Mouse (Mus musculus): ENCODE data around the gene Napsa.

Gene Napsa

DNA sequence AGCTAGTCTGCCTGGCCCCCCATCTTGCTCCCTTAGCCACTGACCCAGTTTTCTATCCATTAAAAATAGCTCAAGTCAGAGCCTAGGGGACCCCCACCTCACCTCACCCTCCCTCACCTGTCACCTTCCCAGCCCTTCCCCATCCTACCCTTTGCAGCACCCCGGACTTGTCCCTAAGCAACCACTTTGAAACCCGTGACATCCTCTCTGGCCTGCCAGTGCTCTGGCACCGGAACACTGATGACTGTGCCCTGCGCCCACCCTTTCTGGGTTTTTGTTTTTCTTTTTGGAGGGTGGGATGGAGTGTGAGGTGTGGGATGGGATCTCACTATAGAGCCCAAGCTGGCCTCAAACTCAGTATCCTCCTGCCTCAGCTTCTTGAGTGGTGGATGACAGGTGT, 25.5 kb downstream of the Napsa start:
- no peak for DNase-seq

DNA sequence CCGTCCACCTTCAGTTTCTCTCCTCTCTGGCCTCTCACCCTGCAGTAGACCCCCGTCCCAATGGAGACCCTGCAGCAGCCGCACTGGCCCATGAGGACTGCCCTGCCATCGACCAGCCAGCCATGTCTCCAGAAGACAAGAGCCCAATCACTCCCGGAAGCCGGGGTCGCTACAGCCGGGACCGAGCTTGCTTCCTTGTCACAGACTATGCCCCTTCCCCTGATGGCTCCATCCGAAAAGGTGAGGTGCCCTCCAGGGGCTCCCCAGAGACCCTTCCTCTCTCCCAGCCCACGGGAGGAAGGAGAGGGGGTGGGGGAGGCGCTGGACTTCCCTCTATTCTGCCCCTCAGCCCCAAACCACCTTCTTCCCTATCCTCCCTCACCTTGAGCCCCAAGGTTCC, 26.2 kb downstream of the Napsa start:
- no peak for DNase-seq

DNA sequence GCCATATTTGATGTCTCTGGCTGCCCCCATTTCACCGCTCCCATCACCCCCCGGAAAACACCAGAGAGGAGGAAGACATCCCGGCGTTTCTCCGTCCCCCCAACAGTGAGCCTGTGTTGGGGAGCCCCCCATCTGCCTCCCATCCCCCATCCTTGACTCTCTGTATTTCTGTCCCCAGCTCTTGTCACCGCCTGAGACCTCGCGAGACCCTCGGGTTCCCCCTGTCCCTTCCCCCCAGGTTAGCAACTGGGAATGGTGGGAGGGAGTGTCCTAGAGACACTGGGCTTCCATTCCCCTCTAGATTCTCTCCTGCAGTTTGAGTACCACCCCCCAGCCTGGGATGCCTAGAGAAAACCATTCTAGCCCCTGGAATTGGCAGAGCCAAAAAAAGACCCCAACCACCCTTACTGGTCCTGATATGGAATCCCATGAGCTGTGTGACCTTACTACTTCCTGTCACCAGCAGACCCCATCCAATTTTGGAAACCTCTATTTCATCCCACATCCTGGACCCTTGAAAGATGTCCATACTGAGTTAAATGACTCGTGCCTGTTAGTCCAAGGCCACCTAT, 28.6 kb downstream of the Napsa start:
- no peak for DNase-seq

DNA sequence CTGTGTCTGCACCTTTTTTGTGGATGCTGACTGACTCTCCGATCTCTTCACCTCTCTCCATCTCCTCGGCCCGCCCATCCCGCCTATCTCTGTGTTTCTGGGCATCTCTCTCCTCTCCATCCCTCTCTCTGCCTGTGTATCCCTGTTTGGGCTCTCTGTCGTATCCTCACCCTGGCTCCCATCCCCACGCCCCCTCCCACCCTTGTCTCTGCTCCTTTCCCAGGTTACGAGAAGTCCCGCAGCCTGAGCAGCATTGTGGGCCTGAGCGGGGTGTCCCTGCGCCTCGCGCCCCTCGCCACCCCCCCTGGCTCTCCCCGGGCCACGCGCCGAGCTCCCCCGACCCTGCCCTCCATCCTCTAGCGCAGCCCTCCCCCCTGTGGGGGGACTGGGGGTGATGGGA, 29.5 kb downstream of the Napsa start:
- DNase-seq: no peak

DNA sequence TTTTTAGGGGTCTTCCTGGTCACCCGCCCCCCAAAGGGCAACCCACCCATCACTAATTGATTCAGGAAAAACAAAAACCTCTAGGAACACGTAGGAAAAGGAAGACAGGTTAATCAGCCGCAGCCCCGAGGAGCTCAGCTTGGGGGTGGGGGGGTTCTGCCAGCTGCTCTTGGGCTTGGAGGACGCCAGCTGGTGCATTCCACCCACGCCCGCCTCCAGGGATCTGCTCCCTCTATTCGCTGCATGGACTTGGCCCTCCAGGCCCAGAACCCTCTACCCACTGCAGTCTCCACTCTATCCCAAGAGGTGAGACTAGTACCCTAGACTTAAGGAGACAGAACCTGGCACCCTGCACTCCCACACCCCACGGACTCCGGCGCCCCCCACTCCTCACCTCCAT, 30.3 kb downstream of the Napsa start:
- no peak for DNase-seq

DNA sequence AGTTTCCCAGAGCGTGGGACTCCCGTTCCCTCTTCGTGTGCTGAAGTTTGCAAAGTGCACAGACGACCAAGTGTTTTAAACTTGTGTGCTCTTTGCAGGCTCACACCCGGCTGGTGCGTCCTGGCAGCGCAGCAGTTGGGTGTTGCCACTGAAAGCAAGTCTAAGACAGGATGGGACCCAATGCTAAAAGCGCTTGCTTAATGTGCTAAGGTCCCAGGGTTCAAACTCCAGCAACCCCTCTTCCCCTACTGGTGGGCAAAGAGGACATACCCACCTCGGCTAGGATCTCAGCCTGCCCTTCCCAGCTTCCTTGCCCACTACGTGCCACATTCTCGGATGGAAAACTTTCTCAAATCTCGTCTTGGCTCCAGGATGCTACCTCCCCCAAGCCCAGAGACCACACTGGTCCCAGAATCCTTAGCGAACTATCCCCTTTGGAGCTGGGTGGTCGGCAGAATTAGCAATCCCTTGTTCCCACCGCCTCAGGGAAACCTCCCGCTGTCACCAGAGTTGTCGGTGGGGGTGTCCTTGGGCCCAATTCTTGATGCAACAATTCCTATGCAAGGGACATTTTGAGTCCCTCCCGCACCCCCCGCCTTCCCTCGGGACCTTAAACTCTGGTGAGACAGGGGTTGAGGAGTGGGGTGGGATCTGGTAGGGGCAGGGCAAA, 31.1 kb downstream of the Napsa start:
- no peak for DNase-seq

DNA sequence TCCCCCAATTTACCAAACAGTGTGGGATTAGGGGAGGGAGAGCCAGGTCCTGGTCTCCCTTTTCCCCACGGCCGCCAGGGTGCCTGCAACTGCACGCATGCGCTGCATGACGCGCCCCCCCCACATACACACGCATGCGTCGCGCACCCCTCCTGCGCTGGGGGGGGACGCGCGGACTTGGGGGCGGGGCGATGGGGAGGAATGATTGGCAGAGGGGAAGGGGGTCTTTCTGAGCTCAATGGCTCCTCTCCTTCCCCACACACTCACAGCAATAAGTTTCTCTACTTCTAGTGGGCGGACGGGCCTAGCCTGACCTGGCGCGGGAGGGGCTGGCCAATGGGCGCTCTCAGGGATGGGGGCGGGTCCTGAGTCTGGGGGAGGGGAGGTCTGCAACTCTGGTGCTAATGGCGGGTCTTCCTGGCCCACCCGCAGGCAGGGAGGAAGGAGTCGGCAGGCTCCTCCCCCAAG, 32.0 kb downstream of the Napsa start:
- DNase-seq: peak in 1 of 2 experiments; percentile 20

DNA sequence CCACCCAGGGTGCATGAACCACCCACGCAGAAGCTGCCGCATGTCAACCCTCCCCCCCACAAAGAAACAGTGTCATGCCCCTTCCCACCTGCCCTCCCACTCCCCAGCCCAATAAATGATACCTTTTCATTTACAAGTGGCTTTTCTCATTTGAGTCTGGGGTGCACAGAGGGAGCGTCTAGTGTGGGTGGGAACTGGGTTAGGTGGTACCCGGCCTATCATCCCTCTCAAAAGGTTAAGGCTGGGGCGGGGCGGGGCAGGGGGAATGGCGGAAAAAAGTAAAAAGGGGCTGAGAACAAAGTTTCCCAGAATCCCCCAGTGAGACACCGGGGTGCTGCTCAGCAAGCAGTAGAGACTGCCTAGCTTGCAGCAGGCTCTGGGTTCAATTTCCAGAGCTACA, 32.4 kb downstream of the Napsa start:
- no peak for DNase-seq

DNA sequence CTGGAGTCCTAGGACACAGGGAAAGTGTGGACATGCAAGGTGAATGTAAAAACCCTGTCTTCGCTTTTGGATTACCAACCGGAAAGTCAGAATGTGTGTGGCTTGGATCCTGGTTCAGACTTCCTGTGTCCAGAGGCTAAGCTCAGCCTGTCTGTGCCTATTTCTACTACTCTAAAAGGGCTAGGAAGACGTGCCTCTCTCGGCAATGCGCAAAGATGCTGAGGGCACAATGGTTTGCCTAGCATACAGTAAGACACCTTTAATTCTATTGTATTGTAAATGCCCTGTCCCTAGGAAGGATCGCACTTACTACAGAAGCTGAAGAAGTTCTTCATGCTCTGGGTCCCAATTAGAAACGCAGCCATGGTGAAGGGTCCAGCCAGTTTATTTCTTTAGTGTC, 33.3 kb downstream of the Napsa start:
- DNase-seq: no peak

DNA sequence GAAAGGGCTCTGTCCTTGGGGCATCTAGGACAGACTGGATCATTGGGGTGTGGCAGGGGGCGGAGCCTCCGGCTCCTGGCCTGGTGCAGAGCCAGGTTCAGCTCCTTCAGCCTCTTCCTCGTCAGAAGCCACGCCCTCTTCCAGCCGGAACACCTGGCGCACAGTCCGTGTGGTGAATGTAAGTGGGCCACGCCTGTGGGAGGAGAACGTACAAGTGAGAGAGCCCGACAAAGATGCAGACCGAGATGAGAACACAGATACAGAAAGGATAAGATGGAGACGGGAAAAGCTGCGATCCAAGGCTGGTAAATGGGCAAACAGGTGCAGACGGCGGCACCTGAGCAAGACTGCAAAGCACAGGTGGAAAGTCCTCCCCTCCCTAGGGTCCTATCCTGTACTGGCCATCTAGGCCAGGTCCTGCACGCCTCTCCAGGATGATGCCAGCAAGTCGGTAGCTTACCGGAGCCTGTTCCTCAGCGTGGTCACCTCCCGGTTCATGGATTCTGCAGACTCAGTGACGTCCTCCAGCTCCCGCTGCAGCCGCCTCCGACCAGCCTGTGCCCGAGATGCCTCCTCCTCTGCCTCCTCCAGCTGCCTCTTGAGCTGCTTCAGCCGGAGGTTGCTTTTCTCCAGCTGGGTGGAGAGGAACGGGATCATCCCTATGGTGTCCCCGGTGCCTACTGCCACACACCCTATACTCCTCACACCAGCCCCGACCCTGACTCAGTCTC, 34.2 kb downstream of the Napsa start:
- peak; percentile 85 to 89 for DNase-seq

DNA sequence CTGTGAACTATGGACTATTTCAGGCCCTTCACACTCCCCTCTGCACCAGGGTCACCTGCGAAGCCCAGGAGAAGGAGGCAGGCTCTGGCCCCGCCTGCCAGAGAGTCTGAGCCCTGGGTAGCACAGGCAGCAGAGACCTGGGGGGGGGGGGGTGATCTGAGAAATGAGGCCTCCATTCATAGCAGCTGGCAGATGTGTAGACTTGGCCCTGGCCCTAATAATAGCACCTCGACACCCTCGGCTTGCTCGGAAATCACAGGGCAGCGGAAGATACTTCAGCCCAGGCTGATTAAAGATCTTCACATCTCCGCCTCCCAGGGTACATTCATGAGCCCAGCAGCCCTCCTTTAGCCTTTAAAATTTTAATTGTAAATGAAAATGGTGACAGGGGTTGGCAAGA, 40.0 kb downstream of the Napsa start:
- DNase-seq: no peak

DNA sequence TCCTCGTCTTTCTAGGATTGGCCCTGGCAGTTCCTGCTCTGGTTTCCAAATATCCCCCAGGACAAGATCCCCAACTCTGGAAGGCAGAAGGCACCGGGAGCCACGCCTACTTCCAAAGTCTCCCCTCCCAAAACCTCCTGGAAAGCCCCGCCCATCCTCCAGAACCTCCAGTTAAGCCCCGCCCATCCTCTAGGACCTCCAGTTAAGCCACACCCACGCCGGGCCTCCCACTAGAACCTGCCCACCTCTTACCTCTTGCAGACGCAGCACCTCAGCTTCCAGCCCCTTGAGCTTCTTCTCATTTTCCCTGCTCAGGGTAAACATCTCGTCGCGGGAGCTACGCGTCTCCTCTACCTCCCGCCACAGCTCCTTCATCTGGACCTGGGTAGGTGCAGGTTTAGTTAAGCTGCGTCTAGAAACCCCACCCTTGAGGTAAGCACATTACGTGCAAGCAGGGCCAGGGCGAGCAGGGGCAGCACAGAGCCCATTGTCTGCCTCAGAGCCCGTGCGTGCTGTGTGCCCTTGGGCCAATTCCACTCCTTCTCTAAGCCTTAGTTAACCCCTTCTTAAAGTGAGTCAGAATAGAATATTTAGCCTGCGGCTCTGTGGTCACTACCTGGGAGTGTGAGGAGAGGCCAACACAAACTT, 42.0 kb downstream of the Napsa start:
- peak; percentile 58 to 67 for DNase-seq

DNA sequence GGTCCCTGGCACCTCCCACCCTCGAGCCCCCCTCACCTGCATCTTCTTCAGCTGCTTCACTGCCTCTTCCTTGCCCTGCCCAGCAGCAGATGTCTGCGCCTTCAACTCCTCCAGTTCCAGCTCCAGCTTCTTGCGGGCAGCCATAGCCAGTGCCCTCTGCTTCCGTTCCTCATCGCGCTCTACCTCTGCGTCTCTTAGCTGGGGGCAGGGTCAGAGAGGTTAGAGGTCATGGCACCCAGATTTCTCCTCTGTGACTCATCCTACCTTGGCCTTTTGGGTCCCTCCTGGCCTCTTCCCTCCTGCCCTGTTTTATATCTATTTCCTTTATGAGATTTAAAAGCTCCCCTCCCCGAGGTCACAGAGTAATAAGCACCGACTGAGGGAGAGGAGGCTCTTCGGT, 43.1 kb downstream of the Napsa start:
- DNase-seq: no peak

DNA sequence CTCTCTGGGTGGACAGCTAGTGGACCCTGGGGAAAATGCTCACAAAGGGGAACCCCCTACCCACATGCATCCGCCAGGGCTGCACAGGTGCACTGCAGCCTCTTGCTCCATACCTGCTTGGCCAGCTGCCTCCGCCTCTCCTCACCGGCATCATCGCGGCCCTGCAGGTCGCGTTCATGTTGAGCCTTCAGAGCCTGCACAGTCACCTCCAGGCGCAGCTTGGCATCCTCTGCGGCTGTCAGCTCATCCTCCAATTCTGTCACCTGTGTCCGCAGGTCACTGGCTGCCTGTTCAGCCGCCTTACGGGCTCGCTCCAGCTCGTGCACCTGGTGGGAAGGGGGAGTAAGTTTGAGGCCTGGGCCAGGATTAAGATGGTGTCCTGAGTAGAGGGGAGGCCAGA, 43.8 kb downstream of the Napsa start:
- no peak for DNase-seq

DNA sequence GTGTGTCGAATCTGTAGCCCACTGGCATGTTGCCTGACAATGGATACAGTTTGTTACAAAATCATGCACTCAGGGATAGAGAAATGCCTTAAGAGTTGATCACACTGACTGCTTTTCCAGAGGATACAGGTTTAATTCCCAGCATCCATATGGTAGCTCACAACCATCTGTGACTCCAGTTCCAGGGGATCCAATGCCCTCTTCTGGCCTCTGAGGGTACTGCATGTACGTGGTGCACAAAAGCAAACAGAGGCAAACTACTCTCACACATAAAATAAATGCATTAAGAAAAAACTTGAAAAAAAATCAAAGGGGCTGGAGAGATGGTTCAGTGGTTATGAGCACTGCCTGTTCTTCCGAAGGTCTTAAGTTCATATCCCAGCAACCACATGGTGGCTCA, 44.9 kb downstream of the Napsa start:
- DNase-seq: no peak

DNA sequence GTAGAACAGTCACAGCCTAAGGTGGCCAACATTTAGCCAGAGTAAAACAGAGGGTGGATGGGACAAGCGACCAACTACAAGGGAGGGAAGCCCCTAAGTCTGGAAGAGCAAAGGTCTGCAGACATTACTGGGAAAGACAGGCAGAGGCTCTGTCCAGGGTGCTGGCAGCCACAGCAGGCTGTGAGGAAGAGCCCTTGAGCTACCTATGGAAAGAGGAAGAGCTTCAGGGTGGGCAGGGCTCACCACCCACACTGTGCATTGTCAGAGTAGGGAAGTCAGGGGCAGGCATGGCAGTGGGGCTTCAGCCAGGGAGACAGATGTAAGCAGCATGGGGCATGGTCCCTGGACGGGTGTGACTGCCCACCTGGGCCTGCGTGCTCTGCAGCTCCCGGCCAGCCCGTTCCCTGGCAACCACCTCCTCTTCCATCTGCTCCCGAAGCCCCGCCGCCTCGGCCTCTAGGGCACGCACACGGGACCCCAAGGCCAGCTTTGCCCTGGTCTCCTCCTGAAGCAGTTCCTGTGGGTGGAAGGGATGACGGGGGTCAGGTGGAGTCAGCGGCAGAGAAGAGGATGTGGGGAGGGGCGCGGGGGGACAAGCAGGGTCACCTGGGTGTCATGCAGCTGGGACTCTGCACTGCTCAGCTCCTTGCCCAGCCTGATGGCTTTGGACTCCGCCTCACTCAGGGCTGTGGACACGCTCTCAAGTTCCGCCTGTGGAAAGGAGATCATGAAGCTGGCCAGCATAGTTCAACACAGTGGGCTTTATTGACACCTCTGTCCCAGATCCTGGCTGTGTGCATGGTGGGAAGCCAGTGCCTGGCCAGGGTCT, 51.7 kb downstream of the Napsa start:
- DNase-seq: no peak

DNA sequence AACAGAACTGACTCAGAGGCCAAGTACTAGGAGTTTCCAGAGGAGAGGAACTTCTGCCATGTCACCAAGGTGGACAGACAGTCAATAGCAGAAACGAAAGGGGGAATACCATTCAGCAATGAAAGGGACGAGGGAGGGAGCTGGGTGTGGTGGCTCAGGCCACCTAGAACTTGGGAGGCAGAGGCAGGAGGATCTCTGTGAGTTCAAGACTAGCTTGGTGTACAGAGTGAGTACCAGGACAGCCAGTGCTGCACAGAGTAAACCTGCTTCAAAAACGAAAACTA, 52.3 kb downstream of the Napsa start:
- DNase-seq: no peak

DNA sequence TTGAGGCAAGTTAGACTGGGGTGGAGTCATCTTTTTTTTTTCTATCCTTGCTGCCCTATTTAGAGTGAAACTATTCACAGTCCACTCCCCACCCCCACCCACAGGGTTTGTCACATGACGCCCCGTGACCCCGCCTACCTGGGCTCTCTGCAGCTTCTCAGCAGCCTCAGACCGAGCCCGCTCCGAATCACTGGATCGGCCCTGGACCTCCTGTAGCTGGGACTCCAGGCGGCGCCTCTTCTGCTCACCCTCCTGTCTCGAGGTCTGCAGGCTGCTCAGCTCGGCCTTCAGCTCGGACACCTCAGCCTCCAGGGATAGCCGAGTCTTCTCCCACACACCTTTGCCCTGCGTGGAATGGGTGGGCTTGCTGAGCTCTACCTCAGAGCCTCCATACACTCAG, 52.6 kb downstream of the Napsa start:
- DNase-seq: no peak

DNA sequence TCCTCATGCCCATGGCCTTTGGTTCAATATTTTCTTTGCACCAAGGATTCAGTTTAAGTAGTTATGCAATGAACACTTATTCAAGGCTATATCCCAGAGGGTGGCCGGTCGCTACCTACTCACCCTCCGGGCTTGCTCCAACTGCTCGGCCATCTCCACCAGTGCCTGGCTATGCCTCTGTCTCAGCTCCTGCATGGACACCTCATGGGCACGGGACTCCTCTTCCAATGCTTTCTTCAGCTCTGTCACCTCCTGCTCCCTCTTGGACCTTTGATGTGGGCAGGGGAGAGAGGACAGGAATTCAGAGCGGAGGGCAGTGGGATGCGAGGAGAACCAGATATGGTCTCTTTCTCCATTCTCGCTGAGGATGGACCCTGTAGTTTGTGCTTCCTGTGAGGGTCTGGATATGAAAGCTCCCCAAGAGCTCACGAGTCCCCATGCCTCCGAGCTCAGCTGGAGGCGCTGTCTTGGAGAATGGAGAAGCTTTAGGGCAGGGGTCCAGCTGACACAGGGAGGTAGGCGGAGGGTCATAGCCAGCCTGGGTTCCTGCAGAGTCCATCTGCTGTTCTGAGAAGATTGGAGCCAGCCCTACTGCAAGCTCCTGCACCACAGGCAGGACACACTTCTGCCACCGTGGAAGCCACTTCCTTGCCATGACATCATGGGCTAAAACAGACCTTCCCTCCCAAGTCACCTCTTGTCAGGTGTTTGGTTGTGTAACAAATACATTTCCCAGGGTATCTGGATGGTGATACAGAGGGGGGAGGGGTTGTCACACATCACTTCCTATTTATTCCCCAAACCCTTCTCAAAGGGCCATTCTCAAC, 53.3 kb downstream of the Napsa start:
- no peak for DNase-seq

DNA sequence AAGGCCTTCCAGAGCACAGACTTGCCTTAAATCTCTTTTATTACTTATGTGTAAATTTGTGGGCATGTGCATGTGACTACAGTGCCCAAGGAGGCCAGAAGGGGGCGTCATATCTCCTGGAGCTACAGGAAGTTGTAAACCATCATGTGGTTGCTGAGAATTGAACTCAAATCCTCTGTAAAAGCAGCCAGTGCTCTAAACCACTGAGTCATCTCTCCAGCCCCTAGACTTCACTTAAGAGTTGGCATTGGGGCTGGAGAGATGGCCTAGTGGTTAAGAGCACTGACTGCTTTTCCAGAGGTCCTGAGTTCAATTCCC, 53.8 kb downstream of the Napsa start:
- no peak for DNase-seq

DNA sequence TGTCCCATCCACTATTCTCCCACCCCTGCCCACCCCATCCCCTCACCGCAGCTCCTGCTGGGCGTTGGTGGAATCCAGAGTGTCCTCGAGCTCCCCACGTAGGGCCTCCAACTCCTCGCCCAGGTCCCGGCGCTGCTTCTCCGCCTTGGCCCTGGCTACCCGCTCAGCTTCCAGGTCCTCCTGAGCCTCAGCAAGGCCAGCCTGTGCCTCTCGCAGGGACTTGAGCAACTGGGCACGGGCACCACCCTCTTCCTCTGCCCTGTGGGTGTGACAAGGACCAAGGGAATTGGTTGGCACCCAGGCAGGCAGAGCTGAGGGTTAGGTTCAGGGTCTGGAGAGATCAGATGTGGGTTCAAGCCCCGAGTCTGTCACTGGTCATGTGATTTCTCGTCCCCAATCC, 54.8 kb downstream of the Napsa start:
- no peak for DNase-seq

DNA sequence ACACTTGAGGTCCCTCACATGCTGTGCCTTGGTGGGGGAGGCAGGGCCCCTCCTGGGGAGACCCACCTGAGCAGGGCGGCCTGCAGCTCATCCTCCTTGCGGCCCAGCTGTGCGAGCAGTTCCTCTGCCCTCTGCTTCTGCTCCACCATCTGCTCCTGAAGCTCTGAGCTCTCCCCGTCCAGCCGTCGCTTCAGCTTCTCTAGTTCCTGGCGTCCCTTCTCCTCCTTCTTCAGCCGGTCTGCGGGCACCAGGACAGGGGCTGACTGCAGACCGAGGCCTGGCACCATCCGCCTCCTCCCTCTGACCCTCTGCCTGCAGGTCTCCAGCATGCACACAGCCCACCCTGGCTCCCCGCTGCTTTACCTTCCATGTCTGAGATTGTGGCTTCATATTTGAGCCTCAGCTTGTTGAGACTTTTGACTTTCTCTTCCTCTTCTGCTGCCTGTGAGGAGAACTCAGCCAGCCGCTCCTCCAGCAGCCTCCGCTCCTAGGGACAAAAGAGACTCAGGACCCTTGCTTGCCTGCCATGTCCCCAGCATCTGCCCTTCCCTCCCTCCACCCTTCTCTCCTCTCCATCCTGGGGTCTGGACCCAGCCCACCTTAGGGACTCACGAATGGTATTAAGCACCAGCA, 56.3 kb downstream of the Napsa start:
- DNase-seq: no peak
